Mouse (Mus musculus) erythroid progenitor cell, adult 5-6 weeks (primary cell): ENCODE data around the gene Grip1. TPM values are rescaled to one million over a fixed set of nuclear protein-coding genes. Genes with fewer than 3 reads are reported as not detected.

Experiments used
- ATAC-seq: replicated peaks from 2 replicates; pipeline ENCODE4 v1.8.0; 2016; ENCODE audit warnings: moderate number of reproducible peaks, mild to moderate bottlenecking, moderate TSS enrichment, inconsistent platforms; ENCODE audit not compliant: poor library complexity, low FRiP score, severe bottlenecking
- total RNA-seq, 2 experiments: library from RNA; stranded (forward) in 1 of 2; stranded (reverse) in 1 of 2; fragments of 150-400 nt in 1 of 2; fragments of 186-747, 209-891 nt in 1 of 2; gene quantifications; 2 replicates each; pipeline versions ENCODE4 v1.2.3 to v1.2.4; 2015 to 2017; ENCODE audit warnings: low replicate concordance in 2 of 2

Grip1 gene
- total RNA-seq, 2 experiments from 2014 or later, result not detected

DNA sequence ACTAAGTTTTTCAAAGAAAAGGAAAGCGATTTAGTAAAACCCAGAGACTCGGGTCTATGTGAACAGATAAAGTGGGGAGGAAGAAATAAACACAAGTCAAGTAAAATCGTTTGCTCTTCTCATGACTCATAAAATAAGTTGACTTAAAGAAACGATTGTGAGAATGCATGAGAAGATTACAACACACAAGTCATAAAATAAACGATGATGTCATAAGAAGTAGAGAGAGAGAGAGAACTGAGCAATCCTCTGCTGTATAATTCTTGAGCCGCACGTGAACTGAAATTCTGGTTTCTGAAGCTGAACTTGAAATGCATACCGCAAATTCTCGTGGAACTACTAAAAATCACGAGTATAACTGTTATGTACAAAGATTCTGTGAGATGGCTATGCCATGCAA is 95.1 kb downstream of the Grip1 start:
- no peak for ATAC-seq

- ATAC-seq, result no peak
Measured at GRCm38 (mm10) chr10:119550630-119551029, 97.0 kb downstream of the Grip1 start.

DNA sequence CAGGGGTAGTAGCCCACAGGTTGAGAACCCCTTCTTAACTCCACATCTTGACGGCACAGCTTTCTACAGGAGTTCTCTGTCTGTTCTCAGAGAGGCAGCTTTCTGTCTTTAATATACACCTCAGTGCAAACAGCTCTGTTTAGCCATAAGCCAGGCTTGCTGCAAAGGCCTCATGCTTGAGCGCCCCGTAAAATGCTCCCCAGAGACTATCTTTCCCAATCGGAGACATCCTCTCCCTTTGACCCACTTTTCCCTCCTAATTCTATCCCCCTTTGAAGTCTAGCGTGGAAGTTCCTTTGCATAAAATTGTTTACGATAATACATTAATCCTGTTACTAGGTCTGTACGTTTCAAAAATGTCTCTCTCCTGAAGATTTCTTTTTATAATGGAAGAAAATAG is 102.7 kb downstream of the Grip1 start:
- ATAC-seq, result no peak

GRCm38 (mm10) chr10:119558432-119558831 is 104.8 kb downstream of the Grip1 start:
- ATAC-seq, result no peak

DNA sequence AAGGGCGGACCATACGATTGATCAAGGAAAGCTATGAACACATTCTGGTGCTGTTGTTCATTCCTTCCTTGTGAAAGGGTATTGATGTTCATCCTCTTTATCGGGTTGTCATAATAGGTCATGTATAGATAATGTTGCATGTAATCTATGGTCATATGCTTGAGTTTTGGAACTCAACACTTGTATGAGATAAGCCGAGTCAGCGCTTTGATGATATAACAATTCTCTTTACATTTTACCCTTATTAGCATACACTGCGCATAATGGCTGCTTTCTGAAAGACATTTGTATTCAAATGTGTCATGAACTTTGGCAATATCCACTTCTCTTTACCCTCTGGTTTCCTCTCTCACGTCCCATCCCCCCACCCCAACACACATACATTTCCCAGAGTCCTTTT is 111.2 kb downstream of the Grip1 start:
- ATAC-seq, result no peak

DNA sequence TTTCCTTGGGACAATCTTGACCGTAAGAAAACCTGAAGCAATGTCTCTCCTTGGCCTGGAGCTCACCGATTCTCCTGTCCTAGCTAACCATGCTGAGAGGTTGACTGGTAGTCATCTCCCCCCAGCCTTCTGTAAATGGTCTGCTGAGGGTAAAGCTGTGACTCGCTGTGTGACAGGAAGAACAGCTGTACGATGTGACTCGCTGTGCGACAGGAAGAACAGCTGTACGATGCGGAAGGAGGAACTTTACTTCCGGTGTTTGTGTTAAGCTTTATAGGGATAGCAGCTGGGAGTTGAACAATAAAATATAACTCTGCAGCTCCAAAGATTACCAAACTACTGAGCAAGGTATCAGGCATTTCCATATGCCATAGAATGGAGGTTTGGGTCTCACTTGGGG is 119.5 kb downstream of the Grip1 start:
- no peak for ATAC-seq

GRCm38 (mm10) chr10:119575780-119576179 is 122.2 kb downstream of the Grip1 start:
- no peak for ATAC-seq

GRCm38 (mm10) chr10:119580024-119580423 is 126.4 kb downstream of the Grip1 start:
- ATAC-seq, result no peak

DNA sequence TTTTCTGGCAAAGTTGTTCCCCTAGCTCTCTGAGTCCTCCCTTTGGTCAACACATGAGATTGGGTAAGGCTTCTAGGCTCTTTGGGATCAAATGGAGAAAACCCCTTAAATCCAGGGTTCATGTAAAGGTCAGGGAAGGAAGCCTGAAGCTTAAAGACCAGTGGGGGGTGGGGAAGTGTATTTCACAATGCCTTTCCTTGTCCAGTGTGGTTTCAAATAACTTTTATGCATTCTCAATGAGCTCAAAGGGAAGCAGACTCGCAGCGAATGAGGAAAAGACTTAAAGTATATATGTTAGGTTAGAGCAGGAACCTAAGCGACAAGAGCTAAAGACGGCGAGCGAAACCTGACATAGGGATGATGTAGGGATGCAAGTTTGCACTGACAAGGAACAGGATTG is 131.0 kb downstream of the Grip1 start:
- no peak for ATAC-seq

GRCm38 (mm10) chr10:119586976-119587375 is 133.3 kb downstream of the Grip1 start:
- ATAC-seq, result no peak

DNA sequence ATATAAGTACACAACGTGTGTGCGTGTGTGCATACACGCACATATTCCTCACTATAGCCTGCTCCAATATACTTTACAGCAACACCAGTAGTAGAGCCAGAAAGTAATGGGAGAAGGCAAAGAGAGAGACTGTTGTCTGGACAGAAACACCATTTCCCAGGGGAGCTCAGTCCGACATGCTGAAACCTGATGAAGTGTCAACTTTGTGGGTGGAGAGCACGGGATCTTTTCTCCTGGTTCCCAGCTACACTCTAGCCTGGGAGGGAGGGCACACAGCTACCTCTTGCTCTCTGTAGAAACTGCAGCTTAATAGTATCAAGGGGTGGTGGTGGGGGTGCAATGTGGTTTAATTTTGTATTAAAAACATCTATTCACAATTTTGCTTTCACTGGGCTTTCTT is 143.2 kb downstream of the Grip1 start:
- ATAC-seq, result no peak

GRCm38 (mm10) chr10:119607501-119607900 is 153.9 kb downstream of the Grip1 start:
- ATAC-seq, result no peak

DNA sequence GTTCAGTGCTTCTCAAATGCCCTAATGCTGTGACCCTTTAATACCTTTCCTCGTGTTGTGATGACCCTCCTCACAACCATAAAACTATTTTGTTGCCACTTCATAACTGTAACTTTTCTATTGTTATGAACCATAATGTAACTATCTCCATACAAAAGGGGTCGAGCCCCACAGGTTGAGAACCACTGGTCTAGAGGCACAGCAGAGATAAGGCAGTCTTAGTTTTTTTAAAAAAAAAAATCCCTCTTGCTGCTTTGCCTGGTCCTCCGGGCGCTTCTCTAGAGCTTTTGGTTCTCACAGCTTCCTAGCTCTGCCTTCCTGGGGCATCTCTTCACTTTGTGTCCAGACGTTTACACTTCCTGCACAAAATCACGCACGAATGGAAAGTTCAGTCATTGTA is 155.4 kb downstream of the Grip1 start:
- ATAC-seq, result no peak

GRCm38 (mm10) chr10:119610279-119610895 is 156.8 kb downstream of the Grip1 start:
- ATAC-seq, result no peak

DNA sequence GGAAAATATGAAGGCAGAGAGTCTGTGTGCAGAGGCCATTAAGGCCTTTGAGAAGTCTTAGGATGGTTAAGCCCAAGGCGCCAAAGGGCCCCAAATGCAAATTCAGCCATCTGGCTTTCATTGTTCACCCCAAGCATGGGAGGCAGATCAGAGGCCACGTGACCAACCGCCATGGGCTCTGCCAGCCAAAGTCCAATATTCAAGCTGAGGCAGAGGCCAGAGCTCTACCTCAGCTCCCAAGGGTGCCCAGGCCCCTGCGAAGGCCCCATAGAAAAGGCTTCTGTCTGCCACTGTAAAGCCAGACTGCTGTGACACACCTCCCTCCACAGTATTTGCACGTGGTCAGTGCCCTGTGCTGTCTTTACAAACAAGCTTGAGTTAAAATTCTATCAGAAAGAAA is 158.4 kb downstream of the Grip1 start:
- no peak for ATAC-seq

GRCm38 (mm10) chr10:119614726-119615125 is 161.1 kb downstream of the Grip1 start:
- ATAC-seq, result no peak

DNA sequence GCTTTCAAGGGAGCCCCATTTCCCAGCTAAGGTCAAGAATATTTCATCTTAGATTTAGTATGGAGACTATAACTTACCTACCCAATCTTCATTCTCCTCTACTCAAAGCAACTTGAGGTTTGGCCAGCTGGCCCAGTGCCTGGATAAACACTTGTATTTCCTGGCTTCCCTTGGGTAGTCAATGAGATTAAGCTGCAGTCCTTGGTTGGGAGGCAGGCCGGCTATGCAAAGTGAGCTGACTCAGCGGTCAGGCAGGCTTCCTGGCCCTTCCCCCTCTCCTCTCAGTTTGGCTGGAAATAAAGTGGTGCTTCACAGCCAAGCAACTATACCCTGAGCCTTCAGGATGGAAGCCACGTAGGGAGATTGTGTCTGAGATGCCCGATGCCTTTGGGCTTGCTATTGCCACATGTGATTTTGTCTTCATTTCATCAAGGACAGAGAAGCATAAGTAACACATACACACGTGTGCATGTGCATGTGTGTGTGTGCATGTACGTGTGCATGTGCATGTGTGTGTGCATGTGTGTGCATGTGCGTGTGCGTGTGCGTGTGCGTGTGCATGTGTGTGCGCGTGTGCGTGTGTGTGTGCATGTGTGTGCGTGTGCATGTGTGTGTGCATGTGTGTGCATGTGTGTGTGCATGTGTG is 161.7 kb downstream of the Grip1 start:
- no peak for ATAC-seq

DNA sequence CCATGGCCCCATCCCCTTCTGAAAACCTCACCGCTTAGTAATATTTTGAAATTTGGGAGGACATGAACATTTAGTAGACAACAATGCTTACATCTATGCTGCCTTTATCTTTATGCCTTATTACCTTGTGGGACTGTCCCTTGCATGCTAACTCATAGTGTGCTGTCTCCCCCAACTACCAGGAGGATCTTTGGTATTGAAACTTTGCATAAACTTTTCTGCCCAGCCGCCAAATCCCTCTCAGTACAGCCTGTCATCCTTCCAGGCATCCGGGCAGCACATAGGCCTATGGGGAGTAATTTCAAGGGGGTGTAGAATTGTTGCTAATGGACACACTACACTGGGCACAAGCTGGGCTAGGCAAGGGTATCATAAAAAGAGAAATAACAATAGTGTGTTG is 162.4 kb downstream of the Grip1 start:
- ATAC-seq, result no peak

- ATAC-seq, result no peak
Measured at GRCm38 (mm10) chr10:119628656-119629055, 175.0 kb downstream of the Grip1 start.

- no peak for ATAC-seq
Measured at GRCm38 (mm10) chr10:119630401-119630800, 176.8 kb downstream of the Grip1 start.

DNA sequence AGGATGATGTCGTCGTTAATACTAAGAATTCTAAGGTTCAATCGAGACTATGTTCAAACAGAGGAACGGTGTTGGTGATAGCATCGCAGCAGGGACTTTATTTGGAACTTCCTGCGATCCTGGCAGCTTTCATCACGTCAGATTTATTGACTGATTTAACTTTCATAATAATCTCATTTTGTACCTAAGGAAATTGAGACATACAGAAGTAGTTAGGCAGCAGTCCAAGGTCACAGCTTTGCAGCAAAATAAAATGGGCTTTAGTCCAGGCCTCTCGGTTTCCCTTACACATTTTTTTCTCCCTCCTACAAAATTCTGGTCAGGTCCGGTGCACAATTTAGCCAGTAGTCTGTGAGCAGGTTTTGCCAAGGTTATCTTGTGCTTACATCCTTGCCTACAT is 178.3 kb downstream of the Grip1 start:
- ATAC-seq, result no peak

- no peak for ATAC-seq
Measured at GRCm38 (mm10) chr10:119634544-119634943, 180.9 kb downstream of the Grip1 start.
